Mouse (Mus musculus) cerebellum, adult 2 months (tissue): ENCODE results near the gene Taf11. TPM values are rescaled to one million over a fixed set of nuclear protein-coding genes. Genes with fewer than 3 reads are reported as not detected.
A peak's percentile ranks its signal among the peaks of the same experiment; 100 is the strongest.

Experiments used
- DNase-seq, 2 experiments: peaks; one replicate each; pipeline ENCODE4 v3.0.0; 2021
- H3K27ac ChIP-seq: fragments of 200-500 bp; 2 replicates; pipeline ENCODE4 v1.5.1; 2012; ENCODE audit warnings: low read length, control low read depth, inconsistent platforms; ENCODE audit not compliant: insufficient read depth
- H3K27me3 ChIP-seq: fragments of 200-500 bp; 2 replicates; pipeline ENCODE4 v1.6.1; 2012; ENCODE audit warnings: inconsistent platforms, mild to moderate bottlenecking, low read length, moderate library complexity; ENCODE audit not compliant: control insufficient read depth, insufficient read depth
- H3K4me1 ChIP-seq: fragments of 200-500 bp; 2 replicates; pipeline ENCODE4 v1.6.1; 2011; ENCODE audit warnings: low read length; ENCODE audit not compliant: control insufficient read depth, insufficient read depth
- H3K4me3 ChIP-seq: fragments of 200-500 bp; replicated peaks from 2 replicates; pipeline ENCODE3; 2011; ENCODE audit warnings: mild to moderate bottlenecking, low read depth, low read length, control low read depth; ENCODE audit not compliant: insufficient read depth
- CTCF ChIP-seq: fragments of 200-500 bp; IDR thresholded peaks from 2 replicates; pipeline ENCODE4 v1.5.1; 2011; ENCODE audit warnings: low read depth, mild to moderate bottlenecking, control low read depth, low read length, moderate library complexity, borderline replicate concordance; ENCODE audit not compliant: insufficient read depth
- POLR2A ChIP-seq: fragments of 200-500 bp; IDR thresholded peaks from 2 replicates; pipeline ENCODE4 v1.6.1; 2011; ENCODE audit warnings: low read length, control low read depth, borderline replicate concordance; ENCODE audit not compliant: insufficient read depth
- WGBS: fragments of 180-500 bp; shearing (Covaris S2); methylation state at CpG from one replicate; pipeline ENCODE4 v1.1.7; 2018; 5-methylcytosine and 5-hydroxymethylcytosine counted together
- polyA plus RNA-seq: library from polyadenylated mRNA; depleted of rRNA; stranded (reverse); fragments of >200 nt; gene quantifications from 2 replicates; pipeline ENCODE4 v1.2.3, GENCODE M21; 2012

Taf11 gene
- polyA plus RNA-seq, 1 experiment = 49.3 TPM

DNA sequence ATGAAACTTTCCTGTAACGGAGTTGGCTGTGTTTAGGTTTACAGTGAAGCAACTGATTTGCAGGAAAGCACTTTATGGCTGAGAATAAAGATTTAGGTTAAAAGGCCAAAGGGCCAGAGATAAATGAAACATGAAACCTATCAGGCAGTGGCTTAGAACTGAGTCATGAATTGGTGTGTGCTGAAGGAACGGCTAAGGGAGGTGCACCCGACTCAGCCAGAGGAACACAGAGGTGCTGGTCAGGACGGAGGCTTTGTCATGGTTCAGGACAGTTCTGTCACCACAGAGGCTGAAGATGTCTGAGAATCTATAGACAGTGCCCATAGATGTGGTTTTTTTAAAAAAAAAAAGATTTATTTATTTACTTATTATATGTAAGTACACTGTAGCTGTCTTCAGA lies 5.1 kb upstream of the Taf11 start:
- no peak for TF ChIP-seq POLR2A
- no peak for TF ChIP-seq CTCF
- no peaks in the 10 kb centered on the region; the same call in none of the 2 replicates for H3K4me1 ChIP-seq
- 92% methylated on average over 4 of the region's 4 CpGs for WGBS
- DNase-seq = no peak
- no peak overlapping the region for H3K27ac ChIP-seq
- no peak overlapping the region for H3K4me3 ChIP-seq
- no peaks in the 10 kb centered on the region for H3K27me3 ChIP-seq

DNA sequence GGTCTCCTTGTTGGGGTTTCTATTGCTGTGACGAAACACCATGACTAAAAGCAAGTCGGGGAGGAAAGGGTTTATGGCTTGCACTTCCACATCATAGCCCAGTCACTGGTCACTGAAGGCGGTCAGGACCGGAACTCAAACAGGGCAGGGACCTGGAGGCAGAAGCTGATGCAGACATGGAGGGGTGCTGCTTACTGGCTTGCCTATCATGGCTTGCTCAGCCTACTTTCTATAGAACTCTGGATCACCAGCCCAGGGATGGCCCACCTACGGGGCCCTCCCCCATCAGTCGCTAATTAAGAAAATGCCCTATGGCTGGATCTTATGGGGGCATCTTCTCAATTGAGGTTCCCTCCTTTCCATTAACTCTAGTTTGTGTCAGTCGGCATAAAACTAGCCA lies 1.7 kb upstream of the Taf11 start:
- TF ChIP-seq CTCF (no peak), POLR2A (no peak)
- Histone ChIP-seq H3K27ac (no peak overlapping the region), H3K27me3 (no peaks in the 10 kb centered on the region), H3K4me3 (no peak overlapping the region), H3K4me1 (no peaks in the 10 kb centered on the region; the same call in none of the 2 replicates)
- DNase-seq = no peak
- WGBS = 88% methylated on average over 7 of the region's 7 CpGs

DNA sequence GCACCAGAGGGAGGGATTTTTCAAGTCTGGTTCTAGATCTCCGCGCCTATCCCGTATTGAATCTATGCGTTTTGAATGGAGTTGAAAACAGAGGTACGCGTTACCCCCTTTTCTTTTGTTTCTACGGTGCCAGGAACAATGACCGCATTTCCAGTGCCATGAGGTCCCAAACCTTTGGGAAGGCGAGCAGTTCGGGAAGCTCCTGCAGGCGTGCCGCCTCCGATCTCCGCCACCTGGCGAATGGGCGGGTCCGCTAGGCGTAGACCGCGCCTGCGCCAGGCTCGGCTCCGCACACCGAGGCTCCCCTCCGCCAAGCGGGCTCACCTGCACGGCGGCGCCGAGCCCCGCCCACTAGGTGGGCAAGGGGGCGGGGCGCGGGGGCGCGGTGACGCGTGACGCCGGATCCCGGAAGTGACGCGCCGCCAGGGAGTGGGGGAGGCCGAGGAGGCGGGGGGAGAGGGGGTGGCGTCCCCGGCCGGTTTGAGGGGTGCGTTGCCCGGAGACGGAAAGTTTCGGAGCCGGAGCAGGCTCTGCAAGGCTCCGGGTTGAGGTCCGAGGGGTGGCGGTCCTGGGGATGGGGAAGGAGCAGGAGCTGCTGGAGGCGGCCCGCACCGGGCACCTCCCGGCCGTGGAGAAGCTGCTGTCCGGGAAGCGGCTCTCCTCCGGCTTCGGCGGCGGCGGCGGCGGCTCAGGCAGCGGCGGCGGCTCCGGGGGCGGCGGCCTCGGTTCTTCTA lies 589 bp downstream of the Taf11 start, which contains the start of gene Anks1:
TSS of gene Anks1 (plus strand) at position 419 of the 734 bp plus-strand sequence.
- peak; percentile 27; the same call in 1 of the 2 replicates for TF ChIP-seq CTCF
- peak; percentile 40; the same call in 1 of the 2 replicates for TF ChIP-seq POLR2A
- peak; percentile 89 to 91 for DNase-seq
- Histone ChIP-seq H3K27ac (peak within 1 kb of the TSS; percentile 51), H3K27me3 (no peaks in the 10 kb centered on the region), H3K4me1 (no peaks in the 10 kb centered on the region; the same call in 1 of the 2 replicates), H3K4me3 (peak within 1 kb of the TSS; percentile 79)
- under 1% methylated on average over 74 of the region's 78 CpGs for WGBS

DNA sequence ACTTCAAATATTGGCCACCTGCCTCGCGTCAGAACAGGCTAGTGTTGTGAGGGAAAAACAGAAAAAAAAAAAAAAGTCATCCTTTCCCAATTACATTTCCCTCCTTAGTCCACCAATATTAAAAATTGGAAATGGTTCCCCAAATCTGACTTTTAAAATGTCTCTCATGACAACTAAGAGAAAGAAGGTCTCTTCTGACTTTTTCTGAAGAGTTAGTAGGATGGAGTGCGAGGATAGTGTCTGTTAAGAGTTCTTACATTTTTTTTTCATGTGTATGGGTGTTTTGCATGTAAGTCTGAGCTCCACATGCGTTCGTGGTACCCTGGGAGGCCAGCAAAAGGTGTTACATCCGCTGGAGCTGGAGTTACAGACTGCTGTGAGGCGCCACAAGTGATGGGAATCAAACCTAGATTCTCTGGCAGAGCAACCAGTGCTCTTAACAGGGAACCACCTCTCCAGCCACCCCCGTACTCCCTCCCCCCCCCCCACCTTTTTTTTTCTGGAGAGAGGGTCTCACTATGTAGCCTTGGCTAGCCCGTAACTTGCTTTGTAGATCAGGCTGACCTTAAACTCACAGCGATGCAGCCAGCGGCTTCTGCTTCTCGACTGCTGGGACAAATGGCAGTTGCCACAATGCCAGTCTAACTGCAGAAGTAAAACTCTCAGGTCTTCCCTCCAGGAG lies 1.3 kb downstream of the Taf11 start:
- Histone ChIP-seq H3K4me3 (peak overlapping the region; percentile 79), H3K4me1 (no peaks in the 10 kb centered on the region; the same call in 1 of the 2 replicates), H3K27me3 (no peaks in the 10 kb centered on the region), H3K27ac (no peak overlapping the region; the same call in 1 of the 2 replicates)
- TF ChIP-seq POLR2A = no peak
- no peak for TF ChIP-seq CTCF
- under 1% methylated on average over 12 of the region's 12 CpGs for WGBS
- peak; percentile 17 to 25 for DNase-seq

DNA sequence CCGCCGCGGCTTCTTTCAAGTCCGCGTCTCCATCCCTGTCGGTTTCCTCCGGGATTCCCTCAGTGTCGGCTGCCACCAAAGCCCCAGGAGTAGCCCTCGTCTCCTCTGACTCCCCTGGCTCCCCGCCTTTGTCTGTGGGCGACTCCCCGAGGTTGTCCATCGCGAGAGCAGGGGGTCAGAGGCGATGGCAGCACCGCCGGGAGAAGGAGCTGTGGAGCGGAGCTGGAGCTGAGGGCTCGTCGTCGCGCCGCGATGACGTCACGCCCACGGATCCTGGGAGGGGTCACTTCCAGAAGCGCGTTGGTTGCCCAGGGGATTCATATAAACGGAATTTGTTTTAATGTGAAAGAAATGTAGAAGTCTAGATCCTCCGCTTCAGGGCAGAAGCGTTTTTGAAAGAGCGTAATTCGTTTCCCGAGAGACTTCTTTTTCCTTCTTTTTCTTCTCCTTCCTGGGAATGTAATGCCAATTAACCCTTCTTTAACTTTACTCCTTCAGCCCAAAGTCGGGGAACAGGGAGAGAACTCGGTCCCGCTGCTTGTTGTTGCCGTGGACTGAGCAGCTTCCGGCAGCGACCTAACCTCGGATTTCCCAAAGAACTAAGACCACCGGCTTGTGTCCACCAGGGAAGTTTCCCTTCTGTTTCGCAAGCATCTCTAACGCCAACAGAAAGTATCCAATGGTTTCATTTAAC lies 2.0 kb downstream of the Taf11 start:
- Histone ChIP-seq H3K4me1 (no peaks in the 10 kb centered on the region; the same call in 1 of the 2 replicates), H3K4me3 (peak overlapping the region; percentile 79), H3K27me3 (no peaks in the 10 kb centered on the region), H3K27ac (peak overlapping the region; percentile 18; the same call in 1 of the 2 replicates)
- TF ChIP-seq POLR2A (peak; percentile 79), CTCF (no peak; the same call in 1 of the 2 replicates)
- WGBS = under 1% methylated on average over 45 of the region's 45 CpGs
- peak; percentile 93 to 97 for DNase-seq

DNA sequence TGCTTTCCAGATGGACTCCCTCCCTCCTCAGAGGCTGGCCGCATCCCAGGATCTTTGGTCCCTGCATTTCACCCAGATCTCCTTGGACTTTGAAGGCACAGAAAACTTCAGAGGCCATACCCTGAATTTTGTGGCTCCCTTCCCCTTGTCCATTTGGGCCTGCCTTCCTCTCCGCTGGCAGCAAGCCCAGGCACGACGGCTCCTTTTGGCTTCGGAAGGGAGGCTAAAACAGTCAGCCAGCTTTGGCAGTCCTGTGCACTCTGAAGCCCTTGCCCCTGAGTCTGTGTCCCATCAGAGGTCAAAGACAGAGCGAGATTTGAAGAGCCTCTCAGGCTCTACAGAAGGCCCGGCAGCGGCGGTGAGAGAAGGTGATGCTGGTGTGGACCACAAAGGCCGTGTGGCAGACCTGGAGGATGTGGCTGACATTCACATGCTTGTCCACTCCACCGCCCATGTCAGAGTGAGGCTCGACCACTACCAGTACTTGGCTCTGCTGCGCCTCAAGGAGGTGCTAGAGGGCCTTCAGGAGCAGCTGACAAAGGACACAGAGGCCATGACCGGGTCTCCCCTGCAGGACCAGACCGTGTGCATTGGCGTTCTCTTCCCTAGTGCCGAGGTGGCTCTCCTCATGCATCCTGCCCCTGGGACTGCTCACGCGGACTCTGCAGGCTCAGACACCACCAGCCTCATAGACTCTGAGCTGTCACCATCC lies 23.0 kb downstream of the Taf11 start:
- Histone ChIP-seq H3K27ac (no peak overlapping the region), H3K27me3 (no peaks in the 10 kb centered on the region), H3K4me1 (no peaks in the 10 kb centered on the region), H3K4me3 (no peak overlapping the region)
- WGBS = 52% methylated on average over 19 of the region's 19 CpGs
- TF ChIP-seq POLR2A (no peak), CTCF (0 out of 2 replicates have a peak, but pooled peaks have one; percentile 3)
- DNase-seq = peak; percentile 28 to 40

DNA sequence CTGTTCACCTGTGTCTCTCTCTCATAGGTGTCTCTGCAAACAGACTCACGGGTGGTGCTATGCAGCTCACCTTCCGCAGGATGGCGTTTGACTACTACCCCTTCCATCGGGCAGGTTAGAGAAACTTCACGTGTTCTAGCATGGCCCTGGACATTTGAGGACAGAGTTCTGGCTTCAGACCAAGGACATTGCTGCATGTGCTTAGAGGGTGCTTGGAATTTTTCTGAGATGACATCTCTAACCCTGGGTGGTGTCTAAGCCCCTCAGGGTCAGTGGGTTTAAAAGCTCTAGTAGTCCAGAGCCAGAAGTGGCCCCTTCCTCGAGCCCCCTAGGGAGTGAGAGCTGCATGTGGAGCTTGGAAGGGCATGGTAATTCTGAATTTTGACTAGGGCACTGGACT lies 25.6 kb downstream of the Taf11 start:
- Histone ChIP-seq H3K4me3 (no peak overlapping the region), H3K27me3 (no peaks in the 10 kb centered on the region), H3K27ac (no peak overlapping the region), H3K4me1 (no peaks in the 10 kb centered on the region)
- 90% methylated on average over 6 of the region's 6 CpGs for WGBS
- DNase-seq = no peak
- TF ChIP-seq CTCF = no peak
